Mouse (Mus musculus) liver, adult 2 months (tissue): Measurements from ENCODE around the gene Vrk1.

Source experiments
- CTCF ChIP-seq: fragments of 200-500 bp; IDR thresholded peaks from 2 replicates; pipeline ENCODE4 v1.5.1; 2011; ENCODE audit warnings: low read depth, low read length, control low read depth
- POLR2A ChIP-seq: fragments of 200-500 bp; IDR thresholded peaks from 2 replicates; pipeline ENCODE4 v1.6.1; 2011; ENCODE audit warnings: low read length, control low read depth; ENCODE audit not compliant: insufficient read depth; ENCODE audit errors: extremely low read depth

DNA sequence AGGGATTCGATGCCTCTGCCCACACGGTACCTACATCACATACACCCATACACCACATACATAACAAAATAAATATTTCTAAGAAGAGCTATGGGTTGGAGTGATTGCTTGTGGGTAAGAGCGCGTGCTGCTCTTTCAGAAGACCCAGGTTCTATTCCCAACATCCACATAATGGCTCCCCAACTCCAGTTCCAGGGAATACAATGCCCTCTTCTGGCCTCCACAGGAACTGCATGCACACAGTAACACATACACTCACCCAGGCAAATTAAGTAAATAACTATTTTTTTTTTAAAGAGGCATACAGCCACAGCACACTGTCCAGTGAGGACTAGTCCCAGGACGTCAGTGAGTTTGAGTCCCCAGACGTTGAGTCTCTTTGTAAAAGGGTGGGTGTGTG lies 92.0 kb downstream of the Vrk1 start:
- TF ChIP-seq POLR2A: no peak
- no peak for TF ChIP-seq CTCF
